Mouse (Mus musculus) frontal cortex, adult (tissue): ENCODE results near the gene Tmem232.
A peak's percentile ranks its signal among the peaks of the same experiment; 100 is the strongest.
"Not testable (repeated sequence)": the region's sequence is repeated elsewhere in the genome, so short reads cannot be mapped to it uniquely, and the experiment has no call there.

ENCODE experiments used
- ATAC-seq: cut with Nextera tagmentation; 2 replicates; pipeline ENCODE4 v1.9.2; 2017; ENCODE audit warnings: mild to moderate bottlenecking, moderate library complexity, mixed read lengths; ENCODE audit not compliant: low TSS enrichment

Gene Tmem232

GRCm38 (mm10) chr17:65532381-65532780, 8.2 kb downstream of the Tmem232 start:
- ATAC-seq: not testable (repeated sequence)

- ATAC-seq: no peak
Observed at GRCm38 (mm10) chr17:65527529-65527928, 13.1 kb downstream of the Tmem232 start.

GRCm38 (mm10) chr17:65513517-65513916, 27.1 kb downstream of the Tmem232 start:
- no peak for ATAC-seq

- ATAC-seq: no peak
Observed at GRCm38 (mm10) chr17:65484654-65485053, 55.9 kb downstream of the Tmem232 start.

- ATAC-seq: peak; percentile 91
Observed at GRCm38 (mm10) chr17:65476747-65477146, 63.8 kb downstream of the Tmem232 start.

- no peak for ATAC-seq
Observed at GRCm38 (mm10) chr17:65450818-65451217, 89.8 kb downstream of the Tmem232 start.

GRCm38 (mm10) chr17:65437906-65438305, 102.7 kb downstream of the Tmem232 start:
- ATAC-seq: not testable (repeated sequence)

GRCm38 (mm10) chr17:65419124-65419523, 121.5 kb downstream of the Tmem232 start:
- no peak for ATAC-seq

GRCm38 (mm10) chr17:65405309-65405708, 135.3 kb downstream of the Tmem232 start:
- no peak for ATAC-seq

- no peak for ATAC-seq
Observed at GRCm38 (mm10) chr17:65400914-65401313, 139.7 kb downstream of the Tmem232 start.

- ATAC-seq: no peak
Observed at GRCm38 (mm10) chr17:65384411-65384962, 156.1 kb downstream of the Tmem232 start.

- ATAC-seq: peak; percentile 97
Observed at GRCm38 (mm10) chr17:65370034-65370780, 170.4 kb downstream of the Tmem232 start.

GRCm38 (mm10) chr17:65365535-65366254, 174.9 kb downstream of the Tmem232 start:
- ATAC-seq: no peak

- ATAC-seq: peak; percentile 97
Observed at GRCm38 (mm10) chr17:65351836-65352235, 188.7 kb downstream of the Tmem232 start.

GRCm38 (mm10) chr17:65340016-65340415, 200.6 kb downstream of the Tmem232 start:
- no peak for ATAC-seq

GRCm38 (mm10) chr17:65330759-65331158, 209.8 kb downstream of the Tmem232 start:
- ATAC-seq: no peak

- ATAC-seq: no peak
Observed at GRCm38 (mm10) chr17:65325249-65325648, 215.3 kb downstream of the Tmem232 start.

GRCm38 (mm10) chr17:65320623-65321022, 220.0 kb downstream of the Tmem232 start:
- ATAC-seq: no peak

GRCm38 (mm10) chr17:65299946-65300345, 240.6 kb downstream of the Tmem232 start:
- peak; percentile 86 for ATAC-seq

GRCm38 (mm10) chr17:65297831-65298230, 242.8 kb downstream of the Tmem232 start:
- no peak for ATAC-seq

- ATAC-seq: no peak
Observed at GRCm38 (mm10) chr17:65252160-65252559, 288.4 kb downstream of the Tmem232 start.

GRCm38 (mm10) chr17:65250261-65250660, 290.3 kb downstream of the Tmem232 start:
- ATAC-seq: peak; percentile 93

GRCm38 (mm10) chr17:65243716-65244115, 296.9 kb downstream of the Tmem232 start:
- ATAC-seq: no peak
